Mouse (Mus musculus) spleen, embryonic (tissue): ENCODE measurements at regions not wholly inside any gene's neighbourhood (a gene's known extent, or its start where the extent isn't known, plus 50 kb on each side); places are given as distances from the start of the nearest gene placed in this dataset.
"Not testable (repeated sequence)": the region's sequence is repeated elsewhere in the genome, so short reads cannot be mapped to it uniquely, and the experiment has no call there.

ENCODE experiments used
- CTCF ChIA-PET: fragments of 350-600 bp; sonication (Branson Sonifier 250); formaldehyde crosslinking; loops from one replicate; lab custom pipeline; 2022; lab: Charles Lee

- CTCF ChIA-PET, result no interaction called here
Observed at GRCm38 (mm10) chr3:57957352-57957751, 109.5 kb upstream of the Pfn2 start.

- CTCF ChIA-PET, result interaction anchor here (0.7 kb wide), 1 partner anchor 10 kb away, joined by 13 read pairs; no protein-coding TSS in a partner anchor
Observed at GRCm38 (mm10) chr3:57963965-57964364, 116.1 kb upstream of the Pfn2 start.

DNA sequence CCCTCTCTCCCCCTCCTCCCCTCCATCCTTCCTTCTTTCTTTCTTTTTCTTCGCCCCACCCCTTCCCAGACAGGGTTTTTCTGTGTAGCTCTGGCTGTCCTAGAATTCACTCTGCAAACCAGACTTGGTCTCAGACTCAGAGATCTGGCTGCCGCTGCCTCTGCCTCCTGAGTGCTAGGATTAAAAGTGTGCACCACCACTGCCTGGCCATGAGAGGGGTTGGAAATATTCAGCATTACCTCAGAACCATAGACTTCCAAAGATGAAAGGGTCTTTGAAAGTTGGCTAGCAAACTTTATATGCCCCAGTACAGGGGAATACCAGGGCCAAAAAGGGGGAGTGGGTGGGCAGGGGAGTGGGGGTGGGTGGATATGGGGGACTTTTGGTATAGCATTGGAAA is 122.7 kb upstream of the Pfn2 start:
- CTCF ChIA-PET, result not testable (repeated sequence)

DNA sequence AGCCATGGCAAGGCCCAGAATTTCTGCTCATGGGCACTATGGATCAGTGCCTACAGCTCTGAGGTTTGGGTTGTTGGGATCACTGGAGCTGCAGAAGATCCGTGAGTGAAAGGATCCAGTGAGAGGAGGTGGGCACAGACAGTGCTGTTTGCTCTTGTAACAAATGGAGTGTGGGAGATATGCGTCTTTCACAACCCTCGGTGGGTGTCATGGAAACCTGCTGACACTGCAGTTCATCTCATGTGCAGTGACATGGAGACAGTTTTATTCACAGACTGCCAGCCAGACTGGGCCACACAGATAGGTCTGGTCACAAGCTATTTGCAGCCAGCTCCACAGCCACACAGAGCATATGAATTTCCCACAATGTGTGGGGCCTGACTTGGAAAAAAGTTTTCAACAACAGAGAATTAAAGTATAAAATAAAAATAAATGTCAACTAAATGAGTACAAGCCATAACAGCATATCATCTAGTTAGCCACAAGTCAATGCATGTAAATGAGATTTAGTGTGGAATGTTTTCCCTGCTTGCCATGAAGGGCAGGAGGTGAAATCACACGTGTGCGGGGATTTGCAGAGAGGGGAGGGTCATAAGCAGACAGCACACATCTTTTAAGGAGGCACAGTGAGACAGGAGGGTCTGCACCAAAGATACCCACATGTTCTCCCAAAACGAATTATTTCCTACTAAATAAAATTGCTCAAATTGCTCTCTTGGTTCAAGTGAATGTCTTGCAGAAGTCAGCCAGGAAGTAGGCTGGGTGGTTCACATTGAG is 124.8 kb upstream of the Pfn2 start:
- CTCF ChIA-PET, result no interaction called here

GRCm38 (mm10) chr3:57973546-57973945 is 125.7 kb upstream of the Pfn2 start:
- CTCF ChIA-PET, result interaction anchor here (0.5 kb wide), 1 partner anchor 10 kb away, joined by 13 read pairs; no protein-coding TSS in a partner anchor

DNA sequence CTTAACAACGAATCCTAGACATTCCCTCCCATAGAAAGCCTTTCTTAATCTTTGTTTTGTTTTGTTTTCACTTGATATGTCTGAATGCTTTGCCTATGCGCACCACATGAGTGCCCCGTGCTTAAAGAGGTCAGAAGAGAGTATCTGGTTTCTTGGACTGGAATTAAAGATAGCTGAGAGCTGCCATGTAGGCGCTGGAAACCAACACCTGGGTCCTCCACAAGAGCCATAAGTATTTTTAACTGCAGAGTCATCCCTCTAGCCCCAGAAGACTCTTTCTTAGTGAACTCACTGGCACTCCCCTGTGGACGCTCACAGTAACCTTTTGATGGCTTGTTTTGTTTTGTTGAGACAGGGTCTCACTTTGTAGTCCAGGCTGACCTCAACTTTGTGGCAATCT is 127.5 kb upstream of the Pfn2 start:
- CTCF ChIA-PET, result no interaction called here

- CTCF ChIA-PET, result no interaction called here
Observed at GRCm38 (mm10) chr3:57976640-57977229, 128.9 kb upstream of the Pfn2 start.

- CTCF ChIA-PET, result no interaction called here
Observed at GRCm38 (mm10) chr3:57988175-57988574, 140.3 kb upstream of the Pfn2 start.

DNA sequence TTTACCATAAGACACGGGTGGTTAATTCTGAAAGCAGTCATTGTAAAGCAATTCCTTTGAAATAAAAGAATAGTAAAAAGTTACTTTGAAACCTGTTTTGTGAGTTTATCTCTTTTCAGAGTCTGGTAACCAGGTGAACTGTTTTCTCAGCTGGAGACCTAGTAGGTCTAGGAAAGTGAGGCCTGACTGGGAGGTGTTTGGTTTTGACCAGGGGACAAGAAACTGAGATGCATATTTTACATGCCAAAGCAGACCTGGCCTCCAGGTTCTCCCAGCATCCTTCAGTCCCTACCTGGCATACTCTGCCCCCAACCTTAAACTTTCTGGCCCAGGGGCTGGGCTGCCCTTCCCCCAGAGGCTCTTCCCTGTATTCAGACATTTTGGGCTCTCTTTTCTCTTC is 142.9 kb upstream of the Pfn2 start:
- CTCF ChIA-PET, result no interaction called here

GRCm38 (mm10) chr3:57998121-57999102 is 150.5 kb upstream of the Pfn2 start:
- CTCF ChIA-PET, result no interaction called here

- CTCF ChIA-PET, result no interaction called here
Observed at GRCm38 (mm10) chr3:58002792-58003574, 155.1 kb upstream of the Pfn2 start.

DNA sequence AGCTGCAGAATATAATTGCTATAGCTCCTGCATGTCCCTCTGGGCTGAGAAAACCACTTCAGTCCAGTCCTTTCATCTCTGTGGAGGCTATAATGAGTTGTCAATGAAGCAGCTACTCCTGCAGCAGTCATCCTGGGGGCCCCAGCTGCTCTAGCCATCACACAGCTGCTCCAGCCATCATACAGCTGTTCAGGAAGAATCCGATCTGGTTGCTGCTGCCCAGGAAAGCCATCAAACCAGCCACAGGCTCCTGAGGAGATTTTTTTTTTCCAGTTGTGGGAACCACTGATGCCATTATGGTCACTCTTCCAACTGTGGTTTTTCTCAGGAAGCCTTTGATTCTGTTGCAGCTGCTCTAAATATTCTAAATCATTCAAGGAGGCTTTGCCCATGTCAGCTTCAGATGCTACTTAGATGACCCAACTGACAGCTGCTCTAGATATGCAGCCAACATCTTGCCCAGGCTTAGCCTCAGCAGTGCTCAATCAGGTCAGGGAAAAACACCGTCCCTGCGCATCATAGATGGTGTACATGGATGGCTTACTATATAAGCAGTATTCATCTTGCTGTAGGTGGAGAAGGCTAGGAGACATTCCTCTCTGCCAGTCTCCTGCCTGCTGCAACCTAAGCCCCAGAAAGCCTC is 177.0 kb upstream of the Pfn2 start:
- CTCF ChIA-PET, result interaction anchor here (0.6 kb wide), 1 partner anchor 36 kb away, joined by 4 read pairs; no protein-coding TSS in a partner anchor

- CTCF ChIA-PET, result no interaction called here
Observed at GRCm38 (mm10) chr3:58049618-58050017, 201.7 kb upstream of the Pfn2 start.

GRCm38 (mm10) chr3:58054726-58055125 is 206.8 kb upstream of the Pfn2 start:
- CTCF ChIA-PET, result no interaction called here

GRCm38 (mm10) chr3:58055181-58055580 is 207.3 kb upstream of the Pfn2 start:
- CTCF ChIA-PET, result no interaction called here

- CTCF ChIA-PET, result no interaction called here
Observed at GRCm38 (mm10) chr3:58056191-58057063, 208.5 kb upstream of the Pfn2 start.

GRCm38 (mm10) chr3:58057064-58057396 is 209.2 kb upstream of the Pfn2 start:
- CTCF ChIA-PET, result no interaction called here

GRCm38 (mm10) chr3:58058134-58058533 is 210.3 kb upstream of the Pfn2 start:
- CTCF ChIA-PET, result no interaction called here

GRCm38 (mm10) chr3:58063852-58064549 is 216.1 kb upstream of the Pfn2 start:
- CTCF ChIA-PET, result no interaction called here
